Mouse (Mus musculus) right cerebral cortex, postnatal 10 days (tissue): ENCODE measurements around the gene Gm47791.

ENCODE experiments used
- DNase-seq, 2 experiments: peaks; one replicate each; pipeline ENCODE4 v3.0.0; 2021; ENCODE audit warnings: low spot score in 2 of 2

The Gm47791 gene

DNA sequence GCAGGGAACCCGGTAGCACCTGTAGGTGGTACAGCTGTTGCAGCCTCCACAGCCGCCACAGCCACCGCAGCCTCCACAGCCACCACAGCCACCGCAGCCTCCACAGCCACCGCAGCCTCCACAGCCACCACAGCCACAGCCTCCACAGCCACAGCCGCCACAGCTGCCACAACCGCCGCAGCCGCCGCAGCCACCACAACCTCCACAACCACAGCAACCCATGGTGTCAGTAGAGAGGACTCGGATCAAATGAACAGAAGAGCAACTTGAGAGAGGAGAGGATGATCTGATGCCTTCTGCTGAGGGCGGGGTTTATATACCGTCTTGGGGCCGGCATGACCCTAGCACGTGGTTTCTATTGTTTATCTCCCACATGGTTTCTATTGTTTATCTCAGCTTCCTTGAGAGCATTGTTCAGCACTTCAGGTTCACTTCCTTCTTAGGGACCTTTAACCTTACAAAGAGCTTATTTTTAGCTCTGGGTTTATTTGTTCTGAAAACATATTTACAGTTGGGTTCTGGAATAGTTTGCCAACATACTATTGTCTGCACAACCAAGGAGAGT lies at the start of gene Gm47791:
Gm47791 (minus strand) TSS at position 222 of the 565 bp plus-strand sequence.
- DNase-seq = no peak

DNA sequence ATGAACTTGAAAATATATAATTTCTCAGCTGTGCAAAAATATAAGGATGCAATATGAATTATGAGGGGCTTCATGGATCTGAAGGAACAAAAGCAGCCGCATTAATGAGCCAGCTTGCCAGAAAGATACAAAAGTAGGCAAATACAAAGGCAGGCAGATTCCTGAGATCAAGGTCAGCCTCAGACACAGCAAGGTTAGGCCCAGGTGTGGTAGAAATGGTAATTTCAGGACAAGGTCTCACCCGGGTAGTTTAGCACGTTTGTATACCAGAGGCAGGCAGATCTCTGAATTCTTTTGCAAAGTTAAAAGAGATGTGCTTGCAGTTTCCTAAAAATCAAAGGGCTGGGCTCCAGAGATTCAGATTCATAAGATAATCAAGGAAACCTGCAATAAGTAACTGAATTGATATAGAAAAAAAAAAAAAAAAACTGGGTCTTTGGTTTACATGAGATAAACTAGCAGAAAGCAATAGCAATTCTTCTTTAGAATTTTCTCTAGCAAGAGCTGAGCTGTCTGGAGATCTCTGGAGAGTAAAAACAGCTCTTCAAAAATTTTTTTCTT lies 49.7 kb upstream of the Gm47791 start:
- no peak for DNase-seq

DNA sequence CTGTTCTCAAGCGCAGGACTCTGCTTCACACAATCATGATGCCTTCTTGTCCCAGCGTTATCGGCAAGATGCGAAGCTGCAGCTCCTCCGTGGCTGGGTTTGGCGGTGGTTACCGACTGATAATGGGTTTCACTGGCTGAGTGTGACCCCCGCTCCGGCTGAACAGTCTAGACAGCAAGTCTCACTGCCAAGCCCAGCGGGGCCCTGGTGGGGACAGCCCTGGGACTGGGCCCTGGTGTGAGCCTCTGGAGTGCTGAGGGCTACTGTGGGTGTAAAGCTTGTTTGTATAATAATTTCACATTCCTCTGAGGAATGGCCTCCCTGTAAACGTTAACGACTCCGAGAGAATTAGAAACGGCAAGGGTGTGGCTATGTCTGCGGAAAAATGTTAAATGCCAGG lies 49.1 kb upstream of the Gm47791 start:
- no peak for DNase-seq

DNA sequence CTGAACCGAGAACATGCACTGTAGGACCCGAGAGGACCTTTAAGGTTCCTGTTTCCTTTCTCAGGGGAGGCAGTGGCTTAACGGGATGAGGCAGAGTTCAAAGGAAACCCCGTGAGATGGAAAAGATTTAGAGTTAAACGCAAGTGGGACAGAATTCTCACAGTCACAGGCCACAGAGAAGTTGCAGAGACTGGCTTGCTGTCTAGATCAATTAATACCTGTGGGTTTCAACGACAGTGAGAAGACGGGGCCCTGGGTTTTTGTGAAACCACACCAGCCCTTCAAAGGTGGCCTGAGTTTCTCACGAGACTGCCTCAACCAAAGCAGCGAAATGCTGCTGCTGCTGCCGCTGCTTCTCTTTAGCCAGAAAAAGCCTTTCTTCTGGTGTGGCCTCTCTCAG lies 48.3 kb upstream of the Gm47791 start:
- DNase-seq = no peak

DNA sequence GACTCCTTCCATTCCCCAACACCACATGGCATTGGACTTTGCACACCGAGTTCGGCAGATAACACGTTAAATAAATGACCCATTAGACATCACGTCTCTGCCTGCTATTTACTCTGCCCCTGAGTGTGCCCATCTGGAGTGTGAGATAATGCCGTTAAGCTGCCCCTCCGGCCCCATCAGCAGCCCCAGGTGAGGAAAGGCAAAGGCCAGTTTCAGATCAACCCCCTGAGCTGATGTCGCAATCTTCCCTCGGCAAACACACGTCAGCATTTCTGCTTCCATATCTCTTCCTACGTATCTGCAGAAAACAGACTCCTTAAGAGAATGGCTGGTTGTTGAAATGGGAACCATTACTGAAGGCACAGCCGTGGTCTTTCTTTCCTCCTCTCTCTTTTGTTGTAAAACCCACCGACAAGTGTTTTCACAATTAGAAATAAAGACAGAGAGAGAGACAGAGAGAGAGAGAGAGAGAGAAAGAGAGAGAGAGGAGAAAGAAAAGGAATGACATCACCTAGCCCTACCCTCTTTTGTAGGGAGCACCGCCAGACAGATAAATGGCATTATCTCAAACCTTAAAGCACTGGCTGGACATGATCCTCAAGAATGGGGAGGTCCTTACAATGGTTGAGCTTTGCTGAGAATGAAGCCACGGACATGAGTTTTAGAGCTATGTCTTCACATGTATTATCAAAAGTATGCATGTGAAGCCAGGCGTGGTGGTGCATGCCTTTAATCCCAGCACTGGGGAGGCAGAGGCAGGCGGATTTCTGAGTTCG lies 45.1 kb upstream of the Gm47791 start:
- DNase-seq = no peak

DNA sequence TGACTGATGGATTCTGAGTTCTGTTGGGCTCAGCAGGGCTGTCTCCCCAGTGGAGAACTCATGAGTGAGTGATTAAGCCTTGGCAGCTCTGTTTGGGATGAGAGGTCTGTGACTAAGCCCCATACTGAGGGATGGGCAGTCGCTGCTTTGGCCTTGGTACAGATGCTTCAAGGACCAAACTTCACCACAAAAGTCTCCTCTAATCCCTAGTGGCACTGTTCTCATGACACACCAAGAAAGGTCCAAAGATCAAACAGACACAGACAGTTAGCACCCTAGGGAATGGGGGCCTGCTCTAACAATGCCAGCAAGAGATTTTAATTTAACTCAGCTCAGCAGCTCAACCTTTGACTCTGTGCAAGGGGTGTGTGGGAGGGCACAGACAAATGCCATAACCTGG lies 40.7 kb upstream of the Gm47791 start:
- DNase-seq = no peak

DNA sequence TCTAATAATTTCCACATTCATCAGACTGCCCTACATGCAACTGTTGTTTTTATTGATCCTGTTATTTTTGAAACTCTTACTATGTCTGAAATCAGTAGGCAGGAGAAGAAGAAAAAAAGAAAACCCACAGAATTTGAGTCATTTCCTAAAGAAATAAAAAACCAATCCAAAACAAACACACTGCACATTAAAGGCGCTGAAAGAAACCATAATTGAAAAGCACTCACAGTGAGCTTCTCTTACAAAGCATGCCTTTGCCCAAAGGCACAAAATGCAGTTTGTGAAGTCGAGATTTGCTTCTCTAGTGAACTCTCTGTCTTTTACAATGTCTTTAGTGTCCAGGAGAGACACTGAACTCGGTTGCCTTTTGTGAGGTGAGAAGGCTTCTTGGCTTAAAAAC lies 37.5 kb upstream of the Gm47791 start:
- DNase-seq = no peak

DNA sequence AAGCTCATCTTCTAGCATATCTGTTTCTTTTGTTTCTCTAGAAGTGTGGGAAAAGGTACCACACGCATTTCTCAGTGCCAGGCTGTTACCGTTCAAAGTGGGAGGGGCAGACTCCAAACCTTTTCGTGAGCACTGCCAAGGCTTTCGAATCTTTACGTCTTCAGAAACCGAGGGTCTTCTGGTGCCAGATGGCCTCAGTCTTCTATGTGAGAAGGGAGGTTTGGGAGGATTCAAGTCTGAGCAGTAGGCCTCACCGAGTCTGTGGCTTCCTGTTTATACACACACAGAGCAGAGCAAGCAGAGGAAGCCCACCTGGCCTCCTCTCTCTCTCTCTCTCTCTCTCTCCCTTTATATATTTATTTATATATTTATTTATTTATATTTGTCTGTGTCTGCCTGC lies 36.2 kb upstream of the Gm47791 start:
- DNase-seq = no peak

DNA sequence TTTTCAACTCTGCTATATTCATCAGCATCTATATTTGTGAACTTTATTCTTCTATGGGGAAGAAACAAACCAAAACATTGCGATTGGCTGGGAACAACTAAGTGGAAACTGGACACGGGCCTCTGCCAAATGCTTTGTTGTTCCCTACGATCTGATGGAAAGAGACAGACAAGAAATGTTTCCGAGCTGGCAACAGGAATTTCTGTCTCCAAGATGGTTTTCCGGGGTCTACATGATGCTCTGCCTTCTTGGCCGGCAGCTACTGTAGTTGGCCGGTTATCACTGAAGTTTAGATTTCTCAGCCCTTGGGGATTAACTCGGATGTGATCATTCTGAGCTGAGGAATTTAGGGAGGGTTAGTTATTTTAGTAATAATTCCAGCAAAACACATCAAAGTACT lies 35.3 kb upstream of the Gm47791 start:
- DNase-seq = no peak

DNA sequence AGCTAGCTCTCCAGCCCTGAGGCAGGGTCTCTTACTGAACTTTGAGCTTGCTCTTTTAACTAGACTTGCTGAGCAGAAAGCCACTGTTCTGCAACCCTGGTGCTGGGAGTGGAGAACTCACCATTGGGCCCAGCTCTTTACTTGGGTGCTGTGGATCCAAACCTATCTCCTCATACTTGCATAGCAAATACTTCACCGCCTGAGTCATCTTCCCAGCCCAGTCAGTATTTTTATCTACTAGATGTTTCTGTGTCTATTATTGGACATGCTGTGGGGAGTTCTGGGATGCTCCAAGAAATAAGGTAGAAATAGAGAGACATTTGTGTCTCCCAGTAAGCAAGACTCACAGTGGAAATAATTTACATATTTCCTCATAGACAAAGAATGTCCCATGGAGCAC lies 33.0 kb upstream of the Gm47791 start:
- DNase-seq = no peak

DNA sequence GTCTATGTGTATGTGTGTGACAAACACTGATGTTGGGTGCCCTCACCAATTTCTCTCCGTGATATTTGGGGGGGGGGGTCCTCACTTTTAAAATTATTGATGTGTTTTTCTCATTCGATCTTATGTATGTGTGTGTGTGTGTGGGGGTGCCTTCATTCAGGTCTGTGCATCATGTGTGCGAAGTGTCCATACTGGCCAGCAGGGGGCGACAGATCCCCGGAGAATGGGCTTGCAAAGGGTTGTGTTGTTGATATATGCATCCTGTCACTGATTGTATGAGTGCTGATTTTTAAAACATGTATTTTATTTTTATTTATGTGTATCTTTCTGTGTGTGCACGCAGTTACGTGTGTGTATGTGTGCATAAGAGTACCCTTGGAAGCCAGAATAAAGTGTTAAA lies 32.6 kb upstream of the Gm47791 start:
- no peak for DNase-seq

DNA sequence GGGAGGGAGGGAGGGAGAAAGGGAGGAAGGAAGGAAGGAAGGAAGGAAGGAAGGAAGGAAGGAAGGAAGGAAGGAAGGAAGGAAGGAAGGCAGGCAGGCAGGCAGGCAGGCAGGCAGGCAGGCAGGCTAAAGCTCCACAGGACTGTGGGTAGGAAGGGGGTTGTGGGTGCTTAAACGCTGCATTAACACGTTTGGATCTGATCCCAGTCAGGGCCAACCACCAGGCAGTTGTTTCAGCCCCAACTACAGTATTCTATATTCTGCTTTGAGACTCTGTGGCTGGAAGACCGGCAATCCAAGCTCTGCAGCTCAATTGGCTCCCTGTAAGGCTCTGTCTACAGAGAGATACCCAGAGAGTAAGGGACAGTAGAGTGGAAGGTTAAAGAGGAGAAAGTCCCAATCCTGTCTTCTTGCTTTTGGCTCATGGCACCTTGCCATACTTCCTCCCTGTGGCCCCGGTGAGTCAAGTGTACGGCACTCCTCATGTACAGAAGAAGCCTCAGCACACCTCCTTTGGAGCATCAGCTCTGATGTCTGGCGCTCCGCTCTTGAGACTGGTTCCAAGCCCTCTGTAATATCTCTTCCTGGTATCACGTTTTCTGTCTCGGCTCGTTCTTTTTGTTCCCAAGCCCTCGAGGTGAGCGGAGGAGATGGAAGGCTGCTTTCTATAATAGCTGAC lies 30.2 kb upstream of the Gm47791 start:
- no peak for DNase-seq

DNA sequence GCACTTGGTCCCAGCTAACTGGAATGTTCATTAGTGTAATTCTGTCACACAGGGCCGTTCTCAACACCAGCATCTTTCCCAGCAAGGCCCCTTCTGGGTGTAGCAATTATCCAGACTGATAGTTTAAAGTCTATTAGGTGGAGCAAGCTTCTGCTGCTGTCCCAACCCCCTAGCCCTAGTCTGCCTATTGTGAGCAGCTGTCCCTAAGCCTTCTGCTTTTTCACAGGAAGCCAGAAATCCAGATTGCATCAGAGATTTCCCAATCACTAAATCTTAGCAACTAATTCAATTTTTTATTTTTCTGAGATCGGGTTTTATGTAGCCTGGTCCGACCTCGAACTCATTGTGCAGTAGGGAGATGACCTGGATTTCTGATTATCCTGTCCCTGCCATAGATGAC lies 27.9 kb upstream of the Gm47791 start:
- no peak for DNase-seq

DNA sequence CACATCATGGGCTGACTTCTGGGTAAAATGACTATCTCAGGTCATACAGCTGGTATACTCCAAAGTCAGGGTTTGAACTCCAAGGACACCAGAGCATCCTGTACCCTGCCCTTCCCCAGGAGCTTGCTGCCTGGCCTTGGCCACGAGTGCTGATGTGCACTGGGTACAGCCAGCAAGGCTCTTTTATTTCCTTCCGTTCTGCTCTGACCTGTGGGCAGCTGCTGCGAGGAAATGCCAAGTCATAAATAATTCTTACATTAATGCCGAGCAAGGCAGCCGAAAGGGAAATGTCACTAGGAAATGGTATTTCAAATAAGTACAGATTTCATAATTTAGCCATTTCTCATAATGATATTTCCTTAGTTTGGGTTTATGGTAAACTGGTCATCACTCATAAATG lies 27.3 kb upstream of the Gm47791 start:
- DNase-seq = no peak

DNA sequence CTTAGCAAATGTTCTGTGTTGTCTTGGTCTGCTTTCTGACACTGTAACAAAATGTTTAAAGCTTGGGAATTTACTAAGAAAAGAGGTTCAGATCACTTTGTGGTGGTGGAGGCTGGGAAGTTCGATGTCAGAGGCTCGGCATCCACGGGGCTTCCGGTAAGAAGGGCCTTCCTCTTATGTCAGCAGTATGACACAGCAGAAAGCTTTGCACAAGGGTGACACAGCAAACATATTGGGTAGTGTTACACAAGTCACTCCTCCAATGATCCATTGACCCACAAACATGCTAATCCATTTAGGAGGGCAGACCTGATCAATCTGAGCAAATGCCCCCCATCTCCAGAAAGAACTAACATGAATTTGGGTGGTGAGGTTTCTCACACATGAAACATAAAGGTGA lies 26.0 kb upstream of the Gm47791 start:
- DNase-seq = no peak

DNA sequence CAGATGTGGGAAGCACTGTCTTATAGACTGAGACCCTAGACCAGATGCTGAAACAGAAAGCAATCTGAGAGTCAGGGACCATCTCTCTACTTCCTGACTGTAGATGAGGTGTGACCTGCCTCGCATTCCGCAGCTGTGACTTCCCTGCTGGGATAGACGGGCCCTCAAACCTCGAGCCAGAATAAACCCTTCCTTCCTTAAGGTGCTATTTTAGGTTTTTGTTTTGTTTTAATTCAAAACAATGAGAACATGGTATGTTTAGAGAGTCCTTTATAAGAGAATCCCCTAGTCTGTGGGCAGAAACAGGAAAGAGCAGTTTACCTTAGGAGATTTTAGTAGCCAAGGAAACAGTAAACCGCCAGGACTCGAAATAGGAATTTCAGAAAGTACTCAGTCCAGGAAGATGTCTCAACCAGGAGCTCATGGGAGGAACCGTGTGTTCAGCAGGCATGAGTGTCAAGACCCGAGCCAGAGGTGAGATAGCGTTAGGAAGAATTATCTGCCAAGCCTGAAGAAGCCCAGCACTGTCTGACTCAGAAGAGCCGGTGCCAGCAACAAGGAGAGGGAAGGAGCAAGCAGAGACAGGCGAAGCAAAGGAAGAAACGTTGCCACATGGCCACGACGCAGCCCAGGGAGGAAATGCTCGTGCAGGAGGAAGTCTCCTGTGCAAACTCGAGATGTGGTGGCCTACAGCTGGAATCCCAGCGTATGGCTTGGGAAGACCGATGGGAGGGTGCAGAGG lies 24.8 kb upstream of the Gm47791 start:
- DNase-seq = no peak

DNA sequence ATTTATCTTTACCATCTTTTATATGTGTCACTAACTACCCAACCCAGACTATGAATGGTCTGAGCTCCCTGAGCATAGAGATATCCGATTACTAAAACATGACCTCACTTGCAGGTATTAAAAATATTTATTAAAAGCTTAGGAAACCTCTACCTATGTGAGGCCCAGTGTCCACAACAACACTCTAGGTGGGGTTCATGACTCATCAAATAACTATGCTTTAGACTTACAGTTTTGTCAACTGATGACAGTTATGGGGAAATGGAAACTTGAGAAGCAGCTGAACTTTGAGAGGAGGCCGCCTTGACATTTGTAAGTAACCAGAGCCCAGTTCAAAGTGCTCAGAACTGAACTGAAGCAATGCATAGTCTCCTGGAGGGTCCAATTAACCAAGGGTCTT lies 24.2 kb upstream of the Gm47791 start:
- no peak for DNase-seq

DNA sequence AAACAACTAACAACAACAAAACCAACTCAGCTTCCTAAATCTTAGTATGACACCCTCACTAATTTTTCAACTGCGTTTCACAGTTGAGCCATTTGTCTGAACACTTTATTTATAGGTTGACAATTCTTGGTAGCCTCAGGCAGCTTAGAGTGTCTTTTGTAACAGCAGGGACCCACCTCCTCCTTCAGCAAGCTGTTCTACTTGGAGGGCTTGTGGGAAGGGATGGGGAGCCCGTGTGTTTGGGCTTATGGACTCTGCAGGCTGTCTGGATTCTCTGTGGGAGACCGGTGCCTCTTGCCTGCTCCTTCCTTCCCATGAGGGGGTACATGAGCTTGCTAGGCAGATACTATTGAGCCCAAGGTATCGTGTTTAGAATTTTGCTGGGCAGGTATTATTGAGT lies 22.9 kb upstream of the Gm47791 start:
- DNase-seq = peak; percentile 62 to 79

DNA sequence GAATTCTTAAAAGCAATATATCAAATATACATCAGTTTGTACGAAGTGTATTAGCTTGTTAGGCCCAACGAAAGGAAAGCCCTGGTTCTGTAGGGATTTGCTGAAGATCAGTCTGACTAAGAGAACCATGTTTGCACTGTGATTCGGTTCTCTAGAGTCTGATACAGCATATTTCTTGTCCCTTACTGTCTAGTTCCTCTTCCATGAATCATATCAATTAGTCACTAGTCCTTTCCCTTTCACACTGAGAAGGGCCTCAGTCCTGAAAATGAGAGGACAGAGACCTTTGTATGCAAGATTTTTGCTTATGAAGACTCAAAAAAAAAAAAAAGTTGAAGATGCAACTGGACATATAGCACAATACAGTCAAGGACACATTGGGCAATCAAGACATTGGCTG lies 22.1 kb upstream of the Gm47791 start:
- DNase-seq = no peak

DNA sequence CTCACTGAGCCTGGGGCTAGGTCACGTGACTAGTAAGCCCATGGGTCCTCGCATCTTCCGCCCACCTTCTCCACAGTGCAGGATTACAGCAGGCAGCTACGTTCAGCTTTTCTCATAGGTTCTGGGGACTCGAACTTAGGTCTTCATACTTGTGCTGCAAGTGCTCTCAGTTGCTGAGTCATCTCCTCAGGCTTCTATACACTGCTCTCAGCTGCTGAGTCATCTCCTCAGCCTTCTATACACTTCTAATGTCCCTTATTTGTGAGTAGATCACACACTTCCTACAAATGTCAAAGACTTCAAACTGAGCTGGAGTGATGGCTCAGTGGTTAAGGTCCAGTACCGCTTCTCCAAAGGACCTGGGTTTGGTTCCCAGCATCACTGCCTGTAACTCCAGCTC lies 21.2 kb upstream of the Gm47791 start:
- no peak for DNase-seq

DNA sequence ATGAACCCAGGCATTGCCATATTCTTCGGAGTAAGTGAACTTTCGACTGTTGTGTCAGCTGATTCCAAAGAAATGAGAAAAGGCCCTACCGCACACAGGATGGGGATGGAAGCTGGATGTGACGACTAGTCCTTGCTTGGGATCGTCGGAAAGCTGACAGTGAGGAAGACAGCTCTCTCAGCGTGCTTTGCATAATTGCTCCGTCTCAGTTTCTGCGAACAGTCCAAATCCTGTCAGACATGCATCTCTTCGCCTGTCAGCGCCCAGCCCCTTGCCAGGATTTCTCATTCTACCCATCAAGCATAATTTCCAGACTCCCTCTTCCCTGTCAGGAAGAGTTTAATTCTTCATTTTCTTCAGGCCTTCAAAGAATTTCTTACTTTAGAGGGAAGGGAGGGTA lies 20.1 kb upstream of the Gm47791 start:
- DNase-seq = no peak

DNA sequence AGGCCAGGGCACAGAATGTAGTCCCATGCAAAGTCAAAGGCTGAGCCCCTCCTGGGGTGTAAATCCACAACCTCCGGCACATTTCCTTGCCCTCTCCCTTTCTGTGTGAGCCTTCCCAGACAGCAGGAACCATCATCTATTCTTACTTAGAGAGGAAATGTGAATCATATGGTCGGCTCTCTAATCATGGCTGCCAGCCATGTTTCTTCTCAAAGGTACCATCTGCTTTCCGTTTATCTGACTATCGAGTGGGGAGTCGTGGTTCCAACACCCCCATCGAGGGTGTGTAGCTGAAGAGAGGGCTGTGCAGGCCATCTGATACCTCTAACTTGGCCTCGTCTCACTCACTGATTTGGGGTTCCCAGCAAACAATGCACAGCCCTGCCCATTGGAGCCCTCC lies 17.0 kb upstream of the Gm47791 start:
- peak; percentile 44 to 53 for DNase-seq
